Mouse (Mus musculus): ENCODE results near the gene Lrrc8e.
A peak's percentile ranks its signal among the peaks of the same experiment; 100 is the strongest.

Lrrc8e gene

DNA sequence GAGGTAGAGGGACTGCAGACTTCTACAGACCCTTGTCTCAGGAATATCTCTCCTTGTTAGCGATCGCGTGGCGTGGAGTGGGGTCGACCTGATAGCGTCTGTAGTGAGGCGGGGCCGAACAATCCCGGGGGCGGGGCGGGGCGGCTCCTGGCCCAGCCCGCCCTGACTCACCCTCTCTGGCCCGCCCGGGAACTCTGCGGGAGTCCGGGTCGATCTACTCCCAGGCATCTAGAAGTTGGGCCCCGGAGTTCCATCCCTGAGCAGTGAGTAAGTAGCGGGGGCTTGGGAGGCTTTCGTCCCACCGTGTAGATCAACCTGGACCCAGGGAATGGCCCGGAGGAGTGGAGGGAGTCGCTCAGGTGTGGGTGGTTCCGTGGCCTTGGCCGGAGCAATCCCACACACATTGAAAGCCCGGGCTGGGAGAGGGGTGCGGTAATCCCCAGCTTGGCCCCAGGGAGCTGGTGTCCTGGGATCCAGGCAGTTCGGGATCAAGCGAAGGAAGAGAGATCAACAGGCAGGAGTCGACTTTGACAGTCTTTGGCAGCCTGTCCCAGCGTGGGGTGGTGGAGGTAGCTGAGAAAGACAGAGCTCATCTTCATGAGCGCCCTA lies at the start of gene Lrrc8e:
TSS of gene Lrrc8e (plus strand) at position 89 of the 609 bp plus-strand sequence.
- peak; percentile 61 for DNase-seq (ENCODE audit: low spot score)

DNA sequence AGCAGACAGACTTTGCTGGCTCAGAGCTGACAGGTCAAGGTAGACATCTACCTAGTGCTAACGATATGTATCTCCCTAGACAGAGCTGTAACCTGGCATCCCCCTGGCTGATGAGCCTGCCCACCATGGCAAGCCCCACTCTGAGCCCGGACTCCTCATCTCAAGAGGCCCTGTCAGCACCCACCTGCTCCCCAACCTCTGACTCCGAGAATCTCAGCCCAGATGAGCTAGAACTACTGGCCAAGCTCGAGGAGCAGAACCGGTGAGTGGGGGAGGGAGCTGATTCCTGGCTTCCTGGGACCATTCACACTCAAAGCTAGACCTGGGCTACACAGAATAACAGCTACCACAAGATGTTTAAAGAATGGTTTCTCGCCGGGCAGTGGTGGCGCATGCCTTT lies 43.2 kb upstream of the Lrrc8e start:
- DNase-seq (ENCODE audit: low spot score) = no peak

DNA sequence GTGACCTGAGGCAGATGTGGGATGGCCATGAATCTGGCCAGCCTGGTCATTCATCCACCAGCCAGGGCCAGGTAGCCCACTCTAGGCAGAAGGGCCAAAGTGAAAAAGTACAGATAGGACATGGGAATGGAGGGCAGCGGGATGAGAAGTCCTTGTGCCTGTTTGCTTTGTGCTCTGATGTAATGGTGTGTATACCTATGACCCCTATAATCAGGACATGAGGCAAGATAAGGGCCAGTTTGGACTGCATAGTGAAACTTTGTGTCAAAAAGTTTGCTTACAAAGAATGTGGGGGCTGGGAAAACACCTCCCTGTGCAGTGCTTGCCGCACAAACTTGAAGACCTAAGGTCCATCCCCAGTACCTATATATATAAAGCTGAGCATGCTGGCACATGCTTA lies 40.5 kb upstream of the Lrrc8e start:
- no peak for DNase-seq (ENCODE audit: low spot score)

DNA sequence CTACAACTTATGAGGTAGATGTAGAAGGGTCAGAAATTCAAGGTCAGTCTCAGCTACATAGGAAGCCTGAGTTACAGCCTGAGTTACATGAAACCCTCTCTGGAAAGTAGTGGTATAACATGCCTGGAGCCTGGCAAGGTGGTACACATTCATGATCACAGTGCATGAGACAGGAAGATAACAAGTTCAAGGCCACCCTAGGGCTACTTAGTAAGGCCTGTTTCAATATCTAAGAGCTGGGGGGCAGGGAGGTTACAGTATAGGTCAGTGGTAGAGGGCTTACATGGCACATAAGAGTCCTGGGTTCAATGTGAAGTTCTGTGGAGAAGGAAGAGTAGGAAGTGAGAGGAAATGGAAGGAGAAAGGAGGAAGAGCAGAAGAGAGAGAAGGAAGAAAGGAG lies 38.0 kb upstream of the Lrrc8e start:
- no peak for DNase-seq (ENCODE audit: low spot score)

DNA sequence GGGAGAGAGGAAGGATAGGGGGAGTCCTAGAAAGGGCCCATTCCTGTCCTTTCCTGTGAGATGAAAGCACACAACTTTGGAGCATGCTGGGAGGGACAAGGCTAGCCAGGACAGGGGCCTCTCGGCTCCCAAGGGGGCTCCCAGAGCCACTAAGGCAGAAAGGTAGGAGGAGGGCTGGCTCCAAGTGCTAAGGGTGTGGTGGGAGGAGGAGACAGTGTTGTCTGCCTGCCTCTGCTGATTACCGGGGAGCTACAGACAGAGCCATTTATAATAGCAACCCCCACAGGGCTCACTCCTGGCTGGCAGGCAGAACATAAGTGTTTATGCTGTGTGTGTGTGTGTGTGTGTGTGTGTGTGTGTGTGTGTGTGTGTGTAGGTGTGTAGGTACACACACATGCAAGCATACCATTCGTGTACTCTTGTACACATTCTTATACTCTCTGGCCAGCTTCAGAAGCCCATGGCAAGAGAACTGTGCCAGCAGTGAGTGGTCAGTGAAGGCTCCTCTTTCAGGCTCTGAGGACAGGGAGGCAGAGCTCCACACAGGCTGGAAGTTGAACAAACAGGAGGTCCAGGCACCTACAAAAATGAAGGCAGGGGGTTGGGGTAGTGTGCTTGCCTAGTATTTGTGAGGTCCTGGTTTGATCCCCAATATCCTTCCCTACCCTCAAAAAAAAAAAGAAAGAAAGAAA lies 37.5 kb upstream of the Lrrc8e start:
- no peak for DNase-seq (ENCODE audit: low spot score)

DNA sequence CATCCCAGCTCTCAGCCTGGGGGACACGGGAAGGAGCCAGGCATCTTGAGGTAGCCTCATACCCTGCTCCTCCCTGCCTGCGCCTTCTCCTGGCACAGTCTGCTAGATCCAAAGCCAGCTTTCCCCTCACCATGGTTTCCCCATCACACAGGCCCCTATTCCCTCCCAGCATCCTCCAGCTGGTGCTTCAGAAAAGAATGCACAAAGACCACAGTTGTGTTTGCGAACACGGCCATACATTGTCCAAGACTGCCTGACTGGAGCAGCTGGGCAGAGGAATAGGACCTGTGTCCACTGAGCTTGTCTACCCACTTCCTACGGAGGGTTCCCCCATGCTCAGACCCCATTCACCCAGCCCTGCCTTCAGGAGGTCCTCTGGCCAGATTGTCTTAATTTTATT lies 34.3 kb upstream of the Lrrc8e start:
- no peak for DNase-seq (ENCODE audit: low spot score)

DNA sequence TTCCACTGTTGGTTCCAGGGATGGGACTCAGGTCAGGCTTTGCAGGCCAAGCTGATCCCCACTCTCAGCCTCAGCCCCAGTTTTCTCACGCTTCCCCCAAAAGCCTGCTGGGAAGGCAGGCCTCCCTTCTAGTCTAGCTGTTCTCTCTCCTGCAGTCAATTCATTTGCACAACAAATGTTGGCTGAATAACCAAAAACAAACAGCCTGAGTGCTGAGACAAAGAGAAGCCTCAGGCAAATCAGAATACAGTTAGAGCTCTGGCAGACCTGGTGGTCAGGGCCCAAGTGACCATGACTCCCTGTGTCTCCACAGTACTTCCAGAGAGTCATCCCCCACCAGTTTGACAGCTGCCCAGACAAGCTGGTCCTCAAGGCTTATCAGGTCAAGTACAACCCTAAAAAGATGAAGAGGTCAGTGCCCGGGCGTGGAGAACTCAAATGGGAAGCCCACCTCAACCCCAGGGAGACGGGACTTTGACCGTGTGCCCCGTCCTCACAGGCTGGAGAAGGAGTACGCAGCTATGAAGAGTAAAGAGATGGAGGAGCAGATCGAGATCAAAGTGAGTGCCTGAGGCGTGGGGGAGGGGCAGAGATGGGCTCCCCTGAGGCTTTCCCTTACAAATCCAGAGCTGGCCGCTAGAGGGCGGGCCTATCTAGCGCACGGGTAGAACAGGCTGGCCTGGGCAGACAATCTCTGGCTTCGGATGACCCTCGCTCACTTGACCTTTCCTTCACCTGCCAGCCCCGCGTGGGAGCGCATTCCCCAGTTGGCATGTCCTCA lies 33.6 kb upstream of the Lrrc8e start:
- peak; percentile 90 for DNase-seq (ENCODE audit: low spot score)

DNA sequence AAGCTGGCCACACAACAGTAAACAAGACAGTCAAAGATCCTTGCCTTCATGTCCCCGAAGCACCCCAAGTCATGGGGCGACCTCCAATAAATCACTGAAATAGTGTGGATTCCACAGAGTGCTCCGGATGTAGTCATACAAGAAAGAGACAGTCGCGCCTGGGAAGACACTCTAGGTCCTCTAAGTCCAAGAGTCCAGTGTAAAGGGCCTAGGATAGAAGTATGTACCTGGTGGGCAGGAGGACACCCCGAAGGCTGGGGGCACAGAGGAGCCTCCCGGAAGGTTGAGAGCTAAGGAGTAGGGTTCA lies 33.1 kb upstream of the Lrrc8e start:
- DNase-seq (ENCODE audit: low spot score) = no peak

DNA sequence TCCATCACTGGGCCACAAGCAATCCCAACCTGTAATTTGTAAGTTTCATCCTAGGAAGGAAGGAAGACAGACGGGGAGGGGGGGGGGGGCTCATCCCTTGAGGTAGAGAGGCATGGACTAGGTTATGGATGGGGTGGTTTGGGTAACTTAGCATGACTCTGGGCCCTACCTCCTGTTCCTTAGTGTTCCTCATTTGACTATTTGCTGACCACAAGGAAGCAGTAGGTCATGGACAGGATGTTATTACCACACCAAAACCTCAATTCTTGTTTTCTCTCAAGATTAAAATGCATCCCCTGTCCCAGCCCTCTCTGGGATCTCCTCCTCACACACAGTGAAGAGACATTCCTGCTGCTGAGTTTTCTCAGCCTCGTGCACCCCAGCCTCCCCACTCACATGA lies 25.3 kb upstream of the Lrrc8e start:
- no peak for DNase-seq (ENCODE audit: low spot score)

DNA sequence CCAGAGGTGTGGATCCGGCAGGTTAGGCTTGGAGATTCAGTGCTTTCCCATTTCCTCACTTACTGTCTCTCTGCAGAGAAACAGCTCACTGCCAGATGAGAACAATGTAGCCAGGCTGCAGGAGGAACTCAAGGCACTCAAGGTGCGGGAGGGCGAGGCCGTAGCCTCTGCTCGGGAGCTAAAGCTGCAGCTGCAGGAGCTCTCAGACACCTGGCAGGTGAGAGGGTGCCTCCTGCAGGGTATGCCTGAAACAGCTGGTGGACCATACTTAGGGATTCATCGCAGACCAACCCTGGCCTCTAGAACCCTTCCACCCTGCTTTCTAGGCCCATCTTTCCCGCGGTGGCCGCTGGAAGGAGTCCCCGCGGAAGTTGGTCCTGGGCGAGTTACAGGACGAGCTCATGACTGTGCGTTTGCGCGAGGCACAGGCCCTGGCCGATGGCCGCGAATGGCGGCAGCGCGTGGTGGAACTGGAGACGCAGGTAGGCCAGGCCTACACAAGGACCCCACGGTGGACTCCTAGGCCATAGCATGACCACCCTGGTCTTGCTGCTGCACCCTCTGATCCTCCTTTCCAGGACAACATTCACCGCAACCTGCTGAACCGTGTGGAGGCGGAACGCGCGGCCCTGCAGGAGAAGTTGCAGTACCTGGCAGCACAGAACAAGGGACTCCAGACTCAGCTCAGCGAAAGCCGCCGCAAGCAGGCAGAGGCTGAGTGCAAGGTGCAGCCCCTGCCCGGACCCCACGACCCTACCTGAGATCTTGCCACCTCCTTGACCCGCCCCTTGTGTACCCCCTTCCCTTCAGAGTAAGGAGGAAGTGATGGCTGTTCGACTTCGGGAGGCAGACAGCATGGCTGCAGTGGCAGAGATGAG lies 21.1 kb upstream of the Lrrc8e start:
- DNase-seq (ENCODE audit: low spot score) = no peak

DNA sequence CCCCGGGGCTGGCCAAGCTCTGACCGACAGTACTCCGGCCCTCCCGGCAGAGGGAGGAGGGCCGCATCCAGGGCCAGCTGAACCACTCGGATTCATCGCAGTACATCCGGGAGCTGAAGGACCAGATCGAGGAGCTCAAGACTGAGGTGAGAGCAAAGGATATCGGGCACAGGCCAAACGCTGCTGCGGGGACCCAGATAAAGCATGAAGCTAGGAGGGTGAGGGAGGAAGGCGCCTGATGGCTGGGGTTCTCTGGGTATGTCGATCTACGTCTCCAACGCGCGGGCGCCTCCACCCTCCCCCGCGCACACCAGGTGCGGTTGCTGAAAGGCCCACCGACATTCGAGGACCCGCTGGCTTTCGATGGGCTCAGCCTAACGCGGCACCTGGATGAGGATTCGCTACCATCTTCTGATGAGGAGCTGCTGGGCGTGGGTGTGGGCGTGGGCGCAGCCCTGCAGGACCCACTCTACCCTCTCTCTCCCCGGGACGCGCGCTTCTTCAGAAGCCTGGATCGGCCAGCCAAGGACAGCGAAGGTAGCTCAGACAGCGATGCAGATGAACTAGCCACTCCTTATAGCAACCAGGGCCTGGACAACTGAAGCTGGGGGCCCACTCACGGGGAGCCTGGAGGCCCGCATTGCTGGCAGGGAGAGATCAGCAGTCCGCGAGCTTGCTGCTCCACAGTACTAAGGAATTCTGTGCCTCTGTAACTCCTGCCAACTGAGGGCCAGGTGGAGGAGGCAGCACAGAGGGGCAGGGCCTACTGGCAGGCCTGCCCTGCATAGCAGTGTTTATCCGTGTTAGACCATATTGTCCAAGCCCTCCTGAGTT lies 20.2 kb upstream of the Lrrc8e start:
- no peak for DNase-seq (ENCODE audit: low spot score)

DNA sequence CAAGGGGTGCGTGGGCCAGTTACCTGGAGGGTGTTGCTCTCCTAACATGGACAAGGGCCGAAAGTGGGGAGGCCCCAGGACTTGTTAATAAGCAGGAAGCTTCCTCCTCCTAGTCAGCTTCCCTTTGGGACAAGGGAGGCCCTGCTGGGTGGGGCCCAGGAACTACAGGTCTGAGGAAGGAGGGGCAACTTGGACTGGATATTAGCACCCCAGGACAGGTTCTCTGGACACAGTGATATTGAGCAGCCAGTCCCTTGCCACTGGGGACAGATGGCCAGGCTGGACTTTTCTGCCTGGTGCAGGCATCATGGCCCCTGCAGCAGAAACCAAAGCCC lies 19.6 kb upstream of the Lrrc8e start:
- no peak for DNase-seq (ENCODE audit: low spot score)

DNA sequence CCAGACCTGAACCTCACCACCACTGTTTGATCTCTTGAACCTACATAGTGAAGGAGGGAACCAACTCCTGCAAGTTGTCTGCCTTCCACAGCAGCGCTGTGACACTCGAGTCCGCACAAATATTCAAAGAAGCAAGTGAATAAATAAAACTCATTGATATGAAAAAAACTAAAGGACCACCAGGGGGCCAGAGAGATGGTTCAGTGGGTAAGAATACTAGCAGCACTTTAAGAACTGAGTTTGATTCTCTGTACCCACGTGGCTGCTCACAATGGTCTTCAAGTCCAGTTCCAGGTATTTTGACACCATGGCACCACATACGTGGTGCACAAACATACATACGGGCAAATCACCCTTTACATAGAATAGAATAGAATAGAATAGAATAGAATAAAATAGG lies 15.5 kb upstream of the Lrrc8e start:
- no peak for DNase-seq (ENCODE audit: low spot score)

DNA sequence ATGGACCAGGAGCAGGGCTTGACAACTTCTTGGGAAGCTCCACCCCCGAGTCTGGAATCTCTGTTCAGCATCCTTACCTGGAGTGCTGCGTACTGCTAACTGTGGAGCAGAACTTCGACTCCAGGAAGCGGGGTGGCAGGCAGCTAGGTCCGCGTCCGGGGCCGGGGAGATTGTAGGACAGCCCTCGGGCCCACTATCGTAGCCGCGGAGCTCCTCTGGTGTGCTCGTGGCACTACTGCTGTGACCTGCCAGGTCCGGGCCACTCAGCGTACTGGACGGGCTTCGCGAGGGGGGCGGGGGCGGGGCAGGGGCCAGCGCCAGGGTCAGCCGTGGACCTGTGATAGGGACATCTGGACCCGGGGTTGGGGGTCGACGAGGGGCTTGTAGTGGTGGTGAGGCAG lies 13.8 kb upstream of the Lrrc8e start:
- no peak for DNase-seq (ENCODE audit: low spot score)

DNA sequence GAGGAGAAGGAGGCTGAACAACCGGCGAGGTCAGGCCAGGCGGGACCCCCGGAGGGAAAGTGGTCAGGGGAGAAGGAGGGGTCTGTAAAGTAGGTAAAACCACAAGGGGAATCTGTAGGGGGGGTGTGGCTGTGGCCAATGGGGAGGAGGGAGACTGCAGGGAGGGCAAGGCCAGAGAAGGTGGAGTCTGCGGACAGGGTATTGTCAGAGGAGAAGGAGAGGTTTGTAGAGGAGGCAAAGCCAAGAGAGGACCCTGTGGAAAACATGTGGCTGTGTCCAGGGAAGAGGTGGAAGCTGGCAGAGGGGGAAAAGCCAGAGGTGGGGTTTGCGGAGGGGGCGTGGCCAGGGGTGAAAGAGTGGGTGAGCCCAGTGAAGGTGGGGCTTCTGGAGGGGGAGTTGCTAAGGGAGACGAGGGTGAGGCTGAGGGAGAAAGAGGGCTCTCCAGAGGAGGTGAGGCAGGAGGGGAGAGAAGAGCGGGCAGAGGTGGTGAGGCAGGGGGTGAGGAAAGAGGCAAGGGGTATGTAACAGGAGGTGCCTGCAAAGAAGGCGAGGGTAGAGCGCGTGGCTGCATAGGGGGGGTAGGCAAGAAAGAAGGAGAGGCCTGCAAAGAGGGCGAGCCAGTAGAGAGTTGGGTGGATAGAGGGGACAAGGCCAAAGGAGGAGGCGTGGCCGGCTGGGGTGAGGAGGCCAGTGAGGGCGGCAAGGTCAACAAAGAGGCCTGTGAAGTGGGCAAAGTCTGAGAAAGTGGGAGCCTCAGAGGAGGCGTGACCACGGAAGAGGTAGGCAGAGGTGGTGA lies 13.2 kb upstream of the Lrrc8e start:
- DNase-seq (ENCODE audit: low spot score) = peak; percentile 62

DNA sequence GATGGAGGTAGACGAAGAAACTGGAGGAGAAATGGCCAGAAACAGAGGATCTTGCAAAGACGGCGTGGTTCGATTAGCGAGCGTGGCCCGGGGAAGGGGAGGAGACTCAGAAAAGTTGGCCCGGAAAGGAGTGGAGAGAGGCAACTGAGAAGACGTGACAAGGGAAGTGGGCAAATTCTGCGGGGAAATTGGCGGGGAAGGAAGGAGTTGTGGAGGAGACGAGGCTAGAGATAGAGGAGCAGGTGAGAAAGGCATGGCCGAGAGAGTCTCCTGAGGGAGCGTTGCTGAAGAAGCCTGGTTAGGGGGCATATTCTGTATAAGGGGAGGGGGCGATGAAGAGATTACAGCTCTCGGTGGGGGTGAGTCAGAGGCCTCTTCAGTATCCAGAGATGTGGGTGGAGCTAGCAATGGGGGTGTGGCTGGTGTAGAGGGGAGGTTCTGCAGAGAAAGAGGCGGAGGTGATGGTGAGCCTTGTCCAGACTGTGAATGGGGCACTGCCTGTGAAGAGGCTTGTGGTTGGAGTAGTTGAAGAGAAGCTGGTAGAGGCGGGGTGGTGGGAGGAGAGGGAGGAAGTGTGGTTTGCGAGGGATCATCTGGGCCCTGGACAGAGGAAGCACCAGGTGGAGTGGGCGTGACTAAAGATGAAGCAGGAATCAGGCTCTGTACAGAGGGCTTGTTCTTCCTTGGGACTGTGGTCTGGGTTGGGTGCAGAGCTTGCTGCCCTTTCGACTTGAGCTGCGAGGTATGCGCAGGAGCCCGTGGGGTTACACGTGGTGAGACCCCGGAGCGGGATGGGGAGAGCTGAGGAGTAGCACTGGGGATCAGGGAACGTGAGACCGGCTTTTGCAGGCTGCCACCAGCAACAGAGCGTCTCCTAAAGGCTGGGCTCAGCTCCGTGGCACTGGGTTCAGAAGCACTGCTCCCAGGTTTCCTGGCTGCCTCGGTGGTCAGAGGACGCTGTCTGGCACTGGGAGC lies 12.3 kb upstream of the Lrrc8e start:
- peak; percentile 77 for DNase-seq (ENCODE audit: low spot score)

DNA sequence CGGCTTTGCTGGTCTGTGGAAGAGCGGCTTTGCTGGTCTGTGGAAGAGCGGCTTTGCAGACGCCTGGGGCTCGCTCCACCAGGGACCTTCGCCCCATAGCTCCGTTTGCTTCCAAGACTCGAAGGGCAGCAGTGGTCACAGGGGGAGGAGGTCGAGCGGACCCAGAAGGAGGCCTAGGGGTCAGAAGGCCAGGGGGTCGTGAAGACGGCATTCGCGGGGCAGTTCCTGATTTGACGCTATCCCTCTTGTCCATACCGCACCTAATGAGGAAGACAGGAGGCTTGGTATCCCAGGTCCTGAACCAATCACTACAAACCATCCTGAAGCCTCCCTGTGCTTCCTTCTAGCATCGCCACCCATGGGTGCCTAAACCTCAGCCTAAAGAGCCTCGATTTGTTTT lies 10.3 kb upstream of the Lrrc8e start:
- no peak for DNase-seq (ENCODE audit: low spot score)

DNA sequence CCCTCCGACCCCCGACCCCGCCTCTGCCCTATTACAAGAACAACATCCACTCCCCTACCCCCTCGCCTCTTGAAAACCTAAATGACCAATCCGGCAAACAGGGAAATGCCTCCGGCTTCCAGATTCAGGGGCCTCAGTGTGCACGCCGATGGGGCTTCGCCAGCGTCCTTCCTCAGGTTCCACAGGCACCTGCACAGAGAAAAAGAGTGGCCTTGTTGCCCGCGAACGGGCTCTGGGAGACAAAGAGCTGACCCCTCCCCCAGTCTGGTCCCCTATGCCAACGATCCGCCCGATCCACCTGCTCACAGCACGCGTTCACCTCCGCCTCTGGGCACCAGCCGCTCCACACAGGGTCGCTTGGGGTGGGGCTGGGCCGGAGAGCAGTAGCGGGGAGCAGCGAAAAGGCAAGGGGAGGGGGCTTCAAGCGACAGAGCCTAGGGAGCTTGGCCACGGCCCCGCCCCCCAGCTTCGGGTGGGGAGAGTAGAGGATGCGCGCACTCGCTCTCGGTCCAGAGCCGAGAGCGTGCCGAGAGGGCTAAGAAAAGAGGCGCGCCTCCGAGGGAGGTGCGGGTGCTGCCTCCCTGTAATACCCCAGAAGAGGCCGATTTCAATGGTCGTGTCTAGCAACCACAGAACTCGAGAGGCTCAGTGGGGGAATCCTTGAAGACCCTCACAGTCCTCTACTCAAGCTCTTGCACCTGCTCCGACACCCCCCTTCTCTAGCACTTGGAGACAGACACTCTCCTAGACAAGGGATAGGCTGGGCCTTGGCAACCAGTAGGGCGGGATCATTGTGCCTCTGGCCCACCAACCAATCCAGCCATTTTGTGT lies 9.6 kb upstream of the Lrrc8e start, which contains the start of gene Prr36:
TSS of gene Prr36 (minus strand) at position 669 of the 831 bp plus-strand sequence.
- DNase-seq (ENCODE audit: low spot score) = no peak

DNA sequence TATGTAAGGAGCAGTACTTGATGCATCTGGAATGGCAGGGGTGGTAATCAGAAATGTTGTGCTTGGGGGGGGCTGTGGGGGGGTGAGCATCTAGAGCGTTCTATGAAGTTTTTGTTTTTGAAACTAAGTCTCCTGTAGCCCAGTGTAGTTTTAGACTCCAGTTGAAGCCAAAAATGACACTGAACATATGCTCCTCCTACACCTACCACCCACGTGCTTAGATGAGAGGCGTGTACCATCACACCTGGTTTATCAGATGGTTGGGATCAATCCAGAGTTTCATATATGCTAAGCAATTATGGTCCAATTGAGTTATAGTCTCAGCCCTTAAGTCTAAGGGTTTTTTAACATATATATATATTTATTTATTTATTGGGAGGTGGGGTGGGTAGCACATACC lies 7.0 kb upstream of the Lrrc8e start:
- no peak for DNase-seq (ENCODE audit: low spot score)

Measured in urinary bladder, postnatal 14 days (tissue).